Mouse (Mus musculus) adrenal gland, adult 2 months (tissue): Measurements from ENCODE around the gene Gabrr3. TPM values are rescaled to one million over a fixed set of nuclear protein-coding genes. Genes with fewer than 3 reads are reported as not detected.
"Not testable (repeated sequence)": the region's sequence is repeated elsewhere in the genome, so short reads cannot be mapped to it uniquely, and the experiment has no call there.

Experiments
- DNase-seq: peaks from one replicate; pipeline ENCODE4 v3.0.0; 2021
- long read RNA-seq: library from polyadenylated mRNA; stranded (forward); transcript quantifications from one replicate; pipeline ENCODE4 v2.0.0, GENCODE M21; 2021
- polyA plus RNA-seq: library from polyadenylated mRNA; depleted of rRNA; stranded (reverse); fragments of >200 nt; gene quantifications from 2 replicates; pipeline ENCODE4 v1.2.3, GENCODE M21; 2012; rRNA removed
- total RNA-seq, 2 experiments: library from RNA; stranded (reverse); gene quantifications; 2 replicates each; pipeline ENCODE4 v1.2.3; 2021

Gabrr3 gene
- not detected for total RNA-seq
- not detected in 2 replicates for polyA plus RNA-seq
- long read RNA-seq, result 0 reads

DNA sequence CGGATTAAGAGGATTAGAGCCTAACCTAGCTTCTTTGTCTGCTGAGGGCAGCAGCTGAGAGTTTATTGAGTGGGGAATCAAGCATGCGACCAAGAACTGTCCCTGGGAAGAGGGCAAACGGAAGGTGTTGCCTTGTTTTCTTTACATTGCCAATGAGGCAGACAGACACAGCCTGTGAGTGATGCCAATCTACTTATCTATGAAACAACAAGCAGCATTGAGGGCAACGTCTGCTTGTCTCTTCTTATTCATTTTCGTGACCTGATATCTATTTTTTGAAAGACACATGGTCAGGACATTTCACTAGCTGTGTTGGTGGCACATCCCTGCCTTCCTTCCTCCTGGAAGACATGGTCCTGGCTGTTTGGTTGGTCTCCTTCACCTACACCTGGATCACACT, at the start of gene Gabrr3:
Gabrr3 (plus strand) TSS at position 301 of the 400 bp plus-strand sequence.
- no peak for DNase-seq

DNA sequence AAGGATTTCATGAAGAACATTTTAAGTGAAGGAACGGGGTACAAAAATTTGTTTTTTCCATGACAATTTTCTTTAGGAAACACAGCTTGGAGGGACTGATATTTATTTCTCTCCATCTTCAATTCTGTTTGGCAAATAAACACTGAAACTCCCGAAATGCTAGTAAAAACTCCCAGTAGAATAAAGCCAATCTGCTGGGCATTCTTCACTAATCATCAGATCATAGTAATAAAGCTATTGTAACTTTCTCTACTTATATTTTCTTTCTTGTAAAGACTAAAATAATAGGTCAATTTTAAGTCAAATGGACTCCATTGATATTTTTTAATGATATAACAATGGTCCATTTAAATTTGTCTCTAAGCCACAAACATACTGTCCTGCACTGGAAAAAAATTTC, 43.2 kb upstream of the Gabrr3 start, which contains the start of gene Olfr209:
Olfr209 (minus strand) TSS at position 101 of the 400 bp plus-strand sequence.
- no peak for DNase-seq

DNA sequence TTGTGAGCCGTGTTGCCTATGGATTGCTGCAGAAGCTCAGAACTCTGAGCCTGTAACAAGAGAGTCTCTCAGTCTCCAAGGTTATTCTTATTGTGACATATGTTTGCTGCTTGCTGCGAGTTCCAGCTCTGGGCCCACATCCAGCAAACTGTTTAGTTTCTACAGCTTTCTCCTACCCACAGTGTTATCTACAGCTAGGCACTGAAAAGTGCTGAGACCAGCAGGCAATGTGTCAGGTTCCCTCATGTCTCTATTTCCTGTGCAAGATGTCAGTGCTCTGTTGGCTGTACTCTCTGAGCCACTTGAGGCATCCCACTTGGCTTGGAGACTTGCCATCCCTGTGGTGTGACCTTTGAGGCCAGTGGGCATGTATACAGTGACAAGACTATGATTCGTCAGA, 13.8 kb upstream of the Gabrr3 start:
- no peak for DNase-seq

DNA sequence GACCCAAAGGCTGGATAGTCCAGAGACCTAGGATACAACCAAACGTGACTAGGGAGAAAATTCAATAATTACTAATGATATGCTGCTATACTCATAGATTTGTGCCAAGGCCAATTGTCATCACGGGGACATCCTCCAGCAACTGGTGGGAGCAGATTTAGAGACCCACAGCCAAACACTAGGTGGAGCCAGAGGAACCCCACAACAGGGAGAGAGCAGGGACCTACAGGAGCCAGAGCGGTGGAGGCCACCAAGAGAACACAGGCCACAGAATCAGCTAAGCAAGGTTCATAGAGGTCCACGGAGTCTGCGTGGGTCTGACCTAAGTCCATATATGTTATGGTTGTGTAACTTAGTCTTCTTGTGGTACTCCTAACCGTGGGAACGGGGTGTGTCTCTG, 6.0 kb upstream of the Gabrr3 start:
- DNase-seq, result no peak

DNA sequence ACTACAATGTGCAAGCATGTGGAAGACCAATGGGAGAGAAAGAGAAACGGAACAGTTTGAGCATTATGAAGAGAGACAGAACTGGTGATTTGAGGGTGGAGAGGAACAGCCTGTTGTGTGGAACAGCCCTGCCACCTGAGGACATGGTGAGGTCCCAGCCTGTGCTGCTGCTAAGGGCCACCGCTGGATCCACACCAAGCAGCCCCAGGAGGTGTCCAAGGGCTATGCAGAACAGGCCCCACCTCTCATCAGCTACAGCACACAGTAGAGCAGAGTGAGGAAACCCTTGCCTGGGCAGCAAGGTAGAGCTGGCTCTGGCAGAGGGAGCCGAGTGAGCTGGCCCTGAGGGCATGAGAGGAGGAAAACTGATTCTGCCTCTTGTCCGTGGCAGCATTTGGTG, 5.1 kb upstream of the Gabrr3 start:
- DNase-seq, result no peak

DNA sequence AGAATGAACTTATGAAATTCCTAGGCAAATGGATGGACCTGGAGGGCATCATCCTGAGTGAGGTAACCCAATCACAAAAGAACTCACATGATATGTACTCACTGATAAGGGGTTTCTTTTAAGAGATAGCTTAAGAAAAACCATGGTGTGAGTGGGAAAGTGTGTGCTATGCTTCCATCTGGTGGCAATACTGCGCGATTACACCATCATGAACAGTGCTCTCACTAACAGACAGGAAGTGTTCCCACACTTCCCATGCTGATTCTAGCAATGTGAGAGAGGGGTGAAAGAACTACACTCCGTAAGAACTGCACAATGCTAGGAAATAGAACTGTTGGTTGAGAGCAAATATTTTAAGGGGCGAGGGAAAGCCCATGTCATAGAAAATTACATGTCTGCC, 3.4 kb upstream of the Gabrr3 start:
- peak; percentile 17 for DNase-seq

DNA sequence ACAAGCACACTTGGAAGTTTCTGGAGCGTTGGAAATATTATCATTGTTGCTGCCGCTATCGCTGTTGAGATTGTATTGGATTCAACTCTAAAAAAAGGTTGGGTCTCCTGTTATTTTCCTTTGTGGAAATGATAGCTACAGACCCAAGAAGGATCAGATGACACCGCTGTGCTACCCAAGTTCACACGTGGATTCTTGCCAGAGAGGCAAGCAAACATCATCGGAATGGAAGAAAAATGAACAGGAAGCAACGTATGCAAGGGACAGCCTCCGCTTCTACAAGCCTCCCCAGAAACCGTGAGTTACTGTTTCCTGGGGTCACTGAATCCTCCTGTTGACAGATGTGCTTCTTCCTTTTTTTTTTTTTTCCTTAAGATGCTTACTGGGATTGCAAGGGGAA, 2.3 kb upstream of the Gabrr3 start:
- DNase-seq, result no peak

DNA sequence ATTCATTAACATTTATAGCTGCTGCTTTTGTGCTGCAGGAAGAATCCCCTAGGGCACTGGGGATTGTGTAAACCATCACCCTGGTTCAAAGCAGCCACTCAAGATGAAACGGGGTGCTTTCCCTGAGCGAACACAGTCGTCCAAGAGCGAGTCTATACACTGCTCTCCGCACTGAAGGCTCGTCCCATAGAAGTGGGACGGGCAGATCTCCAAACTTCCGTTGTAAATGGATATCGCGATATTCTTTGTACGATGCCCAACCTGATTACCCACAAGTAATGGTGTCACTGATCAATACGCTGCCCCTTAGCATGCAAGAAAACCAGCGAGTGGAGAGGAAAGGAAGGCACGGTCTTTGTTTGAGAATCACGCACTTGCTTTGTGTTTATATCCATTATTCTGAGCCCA, 2.2 kb downstream of the Gabrr3 start:
- DNase-seq, result no peak

DNA sequence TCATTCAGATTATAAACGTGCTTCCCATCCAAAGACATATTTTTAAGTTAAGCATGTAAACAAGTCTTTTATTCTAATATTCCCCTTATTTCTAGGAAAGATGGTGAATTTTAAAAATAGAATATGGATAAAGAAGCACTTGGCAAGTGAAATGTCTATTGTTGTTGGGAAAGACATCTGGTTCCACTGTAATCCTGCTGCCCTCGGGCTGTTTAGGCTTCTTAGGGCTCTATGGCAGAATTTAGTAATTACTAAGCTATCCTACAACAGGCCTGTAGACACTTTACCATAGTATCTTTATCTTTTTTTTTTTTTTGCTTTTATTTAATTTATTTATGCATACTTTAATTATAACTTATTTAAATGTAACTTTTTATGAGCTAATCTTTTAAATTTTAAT, 2.7 kb downstream of the Gabrr3 start:
- DNase-seq, result no peak

DNA sequence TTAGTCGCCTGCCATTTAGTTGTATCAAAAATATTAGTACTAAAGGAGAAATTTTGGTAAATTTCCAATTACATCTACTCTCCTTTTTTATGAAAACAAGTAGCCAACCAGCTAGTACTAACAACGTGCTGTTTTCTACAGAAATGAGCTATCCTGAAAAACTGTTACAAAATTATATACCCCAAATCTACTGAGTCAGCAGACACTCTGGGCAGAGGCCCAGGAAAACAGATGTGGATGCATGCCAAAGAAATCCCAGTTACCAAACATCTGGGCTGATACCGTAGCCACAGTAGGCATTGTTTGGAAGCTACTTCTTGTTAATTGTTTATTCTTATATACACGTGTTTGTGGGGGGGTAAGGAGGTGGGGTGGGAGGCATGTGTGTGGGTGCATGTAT, 6.3 kb downstream of the Gabrr3 start:
- peak; percentile 46 for DNase-seq

DNA sequence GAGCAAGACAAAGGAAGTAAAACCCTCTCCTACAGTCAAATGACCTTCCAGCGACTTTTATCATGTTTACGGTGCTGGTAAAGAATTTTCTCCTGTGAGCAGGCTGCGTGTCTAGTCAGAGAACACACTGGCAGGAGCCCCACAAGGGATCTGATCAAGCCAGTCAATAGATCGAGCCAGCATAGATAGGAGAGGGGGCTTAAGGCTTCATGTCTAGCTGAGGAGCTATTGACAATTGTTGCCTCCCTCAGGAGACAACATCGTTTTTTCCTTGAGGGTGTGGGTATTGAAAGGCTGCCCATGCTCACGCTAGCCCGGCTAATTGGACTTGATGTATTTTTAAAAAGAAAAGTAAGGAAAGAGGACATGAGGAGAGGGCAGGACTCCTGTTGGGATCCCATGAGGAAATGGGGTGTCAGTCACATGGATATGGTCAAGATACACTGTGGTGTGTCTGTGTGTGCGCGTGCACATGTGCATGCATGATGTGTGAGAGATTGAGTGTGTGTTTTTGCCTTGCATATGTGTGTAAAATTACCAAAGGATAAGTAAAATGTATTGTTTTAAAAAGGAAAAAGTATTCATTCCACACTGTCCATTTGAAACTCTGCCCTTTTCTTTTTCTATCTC, 13.2 kb downstream of the Gabrr3 start:
- no peak for DNase-seq

DNA sequence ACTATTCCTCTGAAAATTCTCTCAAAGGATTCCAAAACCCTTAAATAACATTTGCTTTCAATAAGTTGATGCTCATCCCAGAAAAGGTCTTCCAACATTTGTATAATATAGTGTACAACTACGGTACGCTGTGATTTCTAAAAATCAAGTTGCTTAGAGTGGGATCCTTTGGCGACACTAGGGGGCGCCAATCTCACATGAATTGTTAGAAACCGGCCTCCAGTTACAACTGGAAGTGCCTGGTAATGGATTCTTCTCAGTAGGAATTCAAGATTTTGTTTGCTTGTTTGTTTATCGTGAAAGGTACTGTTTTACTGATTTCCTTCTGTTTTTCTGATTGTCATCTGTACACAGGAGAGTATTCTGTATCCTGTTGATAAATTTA, 13.7 kb downstream of the Gabrr3 start:
- peak; percentile 64 for DNase-seq

DNA sequence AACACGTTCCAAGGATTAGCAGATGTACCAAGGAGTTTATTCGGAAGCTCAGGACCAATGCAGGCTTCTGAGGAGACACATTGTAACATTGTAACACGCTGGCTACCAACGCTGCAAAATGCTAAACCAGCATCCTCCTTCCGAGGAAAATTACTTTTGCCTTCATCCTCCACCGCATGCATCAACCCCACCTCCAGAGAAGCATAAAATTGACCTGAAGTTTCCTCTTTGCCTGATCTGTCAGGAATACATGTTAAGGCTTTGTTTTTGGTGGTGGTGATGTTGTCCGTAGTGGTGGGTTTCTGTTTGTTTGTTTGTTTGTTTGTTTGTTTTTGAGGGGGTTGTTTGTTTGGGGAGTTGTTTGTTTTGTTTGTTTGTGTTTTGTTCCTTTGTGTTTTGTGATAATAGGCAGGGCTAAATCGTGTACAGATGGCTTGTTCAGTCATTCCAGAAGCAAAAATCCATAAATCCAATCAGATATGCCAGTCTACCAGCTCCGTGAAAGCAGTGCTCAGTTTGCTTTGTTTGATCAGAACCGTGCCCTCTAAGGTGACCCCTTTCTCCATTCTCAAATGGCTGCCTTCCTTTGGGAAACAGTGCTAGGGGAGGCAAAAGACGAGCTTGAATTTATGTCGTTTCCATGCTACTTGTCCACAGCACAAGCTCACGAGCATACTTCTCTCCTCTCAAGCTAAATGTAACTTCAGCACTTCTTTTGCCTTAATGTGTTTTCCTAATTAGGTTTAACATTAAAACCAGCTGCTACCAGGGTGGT, 14.6 kb downstream of the Gabrr3 start:
- no peak for DNase-seq

DNA sequence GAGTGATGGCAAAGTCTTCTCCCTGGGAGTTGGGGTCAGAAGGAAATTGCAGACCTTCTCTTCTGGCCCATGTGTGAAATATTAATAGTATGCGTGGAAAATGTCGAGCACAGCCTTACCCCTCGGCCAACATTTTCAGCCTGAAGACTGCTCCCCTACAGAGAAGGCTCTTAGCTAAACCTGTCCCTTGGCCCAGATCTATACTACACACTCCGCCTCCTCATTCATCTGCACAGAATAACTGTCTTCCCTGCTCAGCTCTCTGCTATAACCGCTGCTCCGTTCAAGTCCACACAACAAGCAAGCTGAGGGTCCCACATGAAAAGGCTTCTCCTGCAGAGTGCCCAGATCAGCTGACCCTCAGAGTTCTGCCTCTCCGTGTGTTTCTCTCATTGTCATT, 20.8 kb downstream of the Gabrr3 start:
- no peak for DNase-seq

DNA sequence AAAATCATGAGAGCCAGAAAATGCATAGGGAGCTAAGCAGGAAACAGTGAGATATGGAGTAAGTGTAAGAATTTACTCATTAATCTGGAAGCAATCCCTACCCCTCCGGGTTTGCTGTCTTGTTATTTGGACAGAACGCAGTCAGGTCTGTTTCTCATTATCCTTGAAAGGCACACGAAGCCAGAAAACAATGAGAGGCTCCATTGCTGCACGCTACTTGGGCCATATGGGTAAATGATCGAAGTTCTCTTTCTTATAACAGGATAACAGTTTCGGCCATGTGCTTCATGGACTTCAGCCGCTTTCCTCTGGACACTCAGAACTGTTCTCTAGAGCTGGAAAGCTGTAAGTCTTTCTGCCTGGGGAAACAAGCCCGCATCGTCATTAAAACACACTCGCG, 26.0 kb downstream of the Gabrr3 start:
- DNase-seq, result no peak

DNA sequence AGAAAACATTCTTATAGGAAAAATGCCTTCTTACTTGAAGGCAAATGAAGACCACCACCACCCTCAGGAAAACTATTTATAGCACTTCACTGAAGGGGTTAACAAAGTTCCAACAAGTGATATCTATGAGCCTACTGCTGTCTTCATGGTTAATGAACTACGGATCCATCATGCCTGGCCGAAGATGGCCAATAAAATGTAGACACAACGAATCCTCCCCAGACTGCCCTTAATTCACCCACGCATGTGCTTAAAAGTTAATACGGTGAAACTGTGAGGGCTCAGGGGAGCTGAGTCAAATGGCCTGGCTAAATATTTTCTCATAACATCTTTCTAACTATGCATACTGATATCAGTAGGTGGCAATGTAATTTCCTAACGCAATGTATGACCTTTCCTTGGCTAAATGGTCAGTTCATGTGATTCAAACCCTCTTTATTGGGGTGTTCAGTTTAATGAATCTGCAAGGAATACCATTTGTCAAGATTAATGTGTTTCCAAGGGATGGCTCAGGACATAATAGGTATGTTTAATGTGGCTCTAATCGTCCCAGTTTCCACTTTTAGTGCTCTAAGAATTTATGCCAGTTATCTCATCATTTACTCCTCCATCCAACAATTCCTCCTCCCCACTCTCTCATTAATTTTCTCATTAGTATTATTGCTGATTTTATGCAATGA, 37.9 kb downstream of the Gabrr3 start:
- DNase-seq, result no peak

DNA sequence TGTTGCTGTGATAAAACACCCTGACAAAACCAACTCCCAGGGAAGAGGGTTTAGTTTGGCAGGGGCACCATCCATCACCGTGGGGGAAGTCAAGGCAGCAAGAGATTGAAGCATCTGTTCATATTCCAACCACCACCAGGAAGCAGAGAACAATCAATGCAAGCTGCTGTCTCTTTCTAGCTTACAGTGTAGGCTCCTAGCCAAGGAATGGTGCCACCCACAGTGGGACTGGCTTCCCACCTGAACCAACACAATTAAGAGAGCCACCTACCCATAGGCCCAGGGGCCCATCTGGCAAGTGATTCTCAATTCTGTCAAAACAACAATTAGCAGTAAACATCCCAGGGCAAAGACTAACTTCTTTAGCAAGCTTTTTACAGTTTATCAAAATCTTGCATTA, 41.0 kb downstream of the Gabrr3 start:
- DNase-seq, result no peak

DNA sequence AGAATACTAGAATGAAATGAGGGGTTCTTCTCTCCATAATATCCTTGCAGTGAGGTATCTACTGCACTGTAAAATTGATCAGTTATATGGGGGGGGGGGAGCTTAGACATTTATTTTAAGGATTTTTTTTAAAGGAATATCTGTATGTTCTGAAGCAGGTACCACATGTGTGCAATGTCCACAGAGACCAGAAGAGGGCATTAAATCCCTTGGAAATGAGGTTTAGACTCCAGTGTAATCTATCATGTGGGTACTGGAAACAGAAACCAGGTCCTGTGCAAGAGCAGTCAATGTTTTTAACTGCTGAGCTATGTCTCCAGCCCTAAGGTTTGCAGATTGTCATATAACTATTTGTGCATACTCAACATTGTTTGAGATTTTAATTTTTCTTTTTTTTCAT, 42.0 kb downstream of the Gabrr3 start:
- DNase-seq, result no peak

DNA sequence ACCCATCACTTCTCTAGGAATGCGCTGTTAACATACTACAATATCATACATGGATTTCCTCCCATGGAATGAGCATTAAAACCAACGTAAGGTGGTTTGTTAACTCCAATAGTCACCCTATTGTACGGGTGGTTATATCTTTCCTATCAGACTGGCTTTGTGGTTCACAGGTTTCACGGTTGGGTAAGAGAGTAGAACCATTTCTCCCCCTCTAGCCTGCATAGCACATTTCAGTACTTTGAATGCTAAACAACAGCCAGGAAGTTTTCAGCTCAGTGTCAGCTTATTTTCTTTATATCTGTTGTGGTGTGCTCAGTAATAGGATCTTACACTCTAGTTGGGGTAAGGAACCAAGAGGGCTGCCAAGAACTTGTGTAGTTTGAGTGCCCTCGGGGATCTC, 44.7 kb downstream of the Gabrr3 start:
- DNase-seq, result no peak

DNA sequence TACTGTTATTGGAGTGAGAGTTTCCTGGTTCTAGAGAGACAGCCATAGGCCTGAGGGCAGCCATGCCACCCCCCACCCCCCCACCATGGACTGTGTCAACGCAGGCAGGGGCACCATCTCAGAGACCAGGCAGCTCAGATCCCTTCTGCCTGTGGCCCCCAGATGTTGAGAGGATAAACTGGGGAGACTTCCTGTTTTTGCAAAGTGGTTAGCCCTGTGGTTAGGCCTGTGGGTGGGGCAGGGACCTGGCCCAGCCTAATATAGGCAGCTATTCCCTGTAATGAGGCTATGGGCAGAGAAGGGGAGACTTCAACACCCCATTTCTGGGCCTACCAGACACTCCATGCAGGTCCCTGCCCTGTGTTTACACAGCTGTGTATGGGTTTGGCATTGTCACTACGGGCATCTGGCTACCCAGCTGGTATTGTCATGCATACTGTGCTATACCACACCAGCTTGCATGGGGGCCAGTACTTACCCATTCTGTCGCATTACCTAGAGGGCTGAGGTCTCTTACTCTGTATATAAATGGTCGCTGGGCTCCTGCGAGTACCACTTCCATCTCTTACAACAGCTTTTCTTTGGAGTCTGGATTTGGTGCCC, 52.2 kb downstream of the Gabrr3 start:
- not testable (repeated sequence) for DNase-seq

DNA sequence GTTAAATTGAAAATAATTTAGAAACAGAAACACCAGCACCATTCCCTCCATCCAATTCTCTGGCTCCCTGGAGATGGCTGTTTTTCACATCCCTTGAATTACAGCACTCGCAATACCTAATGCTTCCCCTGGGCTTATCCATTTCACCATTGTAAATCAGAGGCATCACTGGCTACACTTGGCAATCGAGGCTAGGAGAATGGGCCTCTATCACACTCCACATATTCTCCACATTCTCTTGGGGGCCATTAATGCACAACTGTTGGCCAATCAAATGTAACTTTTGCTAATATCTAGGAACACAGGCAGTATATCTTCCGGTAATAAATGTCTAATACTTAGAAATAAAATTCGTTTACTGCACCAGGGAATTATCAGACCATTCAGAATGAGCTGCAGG, 56.4 kb downstream of the Gabrr3 start:
- DNase-seq, result no peak

DNA sequence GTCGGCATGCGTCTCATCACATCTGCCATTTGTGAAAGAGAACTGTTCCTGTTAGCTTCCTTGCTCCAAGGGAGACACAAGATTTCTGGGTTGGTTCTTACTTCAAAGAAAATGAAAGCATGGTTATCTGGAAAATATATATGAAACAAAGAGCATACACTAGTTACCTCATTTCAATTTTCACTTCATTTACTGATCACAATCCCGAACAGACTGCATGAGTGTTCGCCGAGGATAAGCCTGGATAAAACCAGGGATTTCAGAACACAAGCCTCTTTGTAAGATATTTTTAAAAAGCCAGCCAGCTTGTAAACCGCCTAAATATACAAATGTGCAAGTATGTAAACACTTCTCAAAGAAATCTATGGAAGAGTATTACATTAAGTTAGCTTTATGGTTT, 56.8 kb downstream of the Gabrr3 start:
- DNase-seq, result no peak

DNA sequence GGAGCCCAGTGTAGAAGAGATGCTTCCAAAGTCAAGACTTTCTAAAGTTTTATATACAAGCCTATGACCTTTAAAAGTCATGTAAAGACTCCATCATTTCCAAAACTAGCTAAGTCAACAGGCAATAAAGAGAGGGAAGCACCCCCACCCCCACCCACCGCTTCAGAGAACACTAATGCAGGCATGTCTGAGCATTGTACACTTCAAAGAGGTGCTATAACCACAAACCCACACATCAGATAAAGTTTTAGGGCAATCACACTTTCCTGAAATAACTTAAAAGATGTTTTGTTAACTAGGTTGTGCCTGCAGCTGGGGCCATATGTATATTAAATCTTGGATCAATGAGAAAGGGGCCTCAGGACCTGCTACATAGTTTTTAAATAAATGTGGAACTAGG, 62.7 kb downstream of the Gabrr3 start:
- no peak for DNase-seq
